Mouse (Mus musculus): ENCODE measurements at regions not wholly inside any gene's neighbourhood (a gene's known extent, or its start where the extent isn't known, plus 50 kb on each side); places are given as distances from the start of the nearest gene placed in this dataset.

DNA sequence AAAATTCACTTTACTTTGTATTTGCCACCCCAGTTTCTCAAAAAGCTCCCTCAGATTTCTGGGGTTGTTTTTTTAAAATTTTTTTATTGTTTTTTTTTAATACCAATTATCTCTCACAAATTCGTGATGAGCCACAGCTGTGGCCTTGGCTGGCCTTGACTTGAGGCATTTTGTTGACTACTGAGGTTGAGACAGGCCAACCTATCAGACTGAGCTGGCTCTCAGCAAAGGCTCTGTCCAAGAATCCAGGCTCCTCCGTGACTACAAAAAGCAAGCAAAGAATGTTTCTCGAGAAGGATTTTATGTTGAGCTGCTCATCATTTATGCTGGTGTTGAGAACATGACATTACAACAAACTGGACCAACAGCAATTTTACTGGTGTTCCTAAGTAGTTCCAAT lies 244.6 kb upstream of the Rasgrp1 start:
- no peak for ATAC-seq (ENCODE audit: low FRiP score, low TSS enrichment)
- Histone ChIP-seq H3K4me3 (ENCODE audit: low read length) (no peak overlapping the region), H3K9me3 (ENCODE audit: control insufficient read depth, low read length) (no peaks in the 10 kb centered on the region), H3K4me2 (replicated peaks; ENCODE audit: low read depth, low read length) (no peak overlapping the region), H3K36me3 (ENCODE audit: control insufficient read depth, insufficient read depth, low read length) (no peaks in the 10 kb centered on the region), H3K9ac (ENCODE audit: low read depth, low read length) (no peak overlapping the region), H3K4me1 (ENCODE audit: control insufficient read depth, insufficient read depth, low read length) (no peaks in the 10 kb centered on the region), H3K27ac (ENCODE audit: low read depth, low read length) (no peak overlapping the region), H3K27me3 (ENCODE audit: control insufficient read depth, insufficient read depth, low read length) (no peaks in the 10 kb centered on the region)
- 65% methylated on average over 3 of the region's 3 CpGs for WGBS

DNA sequence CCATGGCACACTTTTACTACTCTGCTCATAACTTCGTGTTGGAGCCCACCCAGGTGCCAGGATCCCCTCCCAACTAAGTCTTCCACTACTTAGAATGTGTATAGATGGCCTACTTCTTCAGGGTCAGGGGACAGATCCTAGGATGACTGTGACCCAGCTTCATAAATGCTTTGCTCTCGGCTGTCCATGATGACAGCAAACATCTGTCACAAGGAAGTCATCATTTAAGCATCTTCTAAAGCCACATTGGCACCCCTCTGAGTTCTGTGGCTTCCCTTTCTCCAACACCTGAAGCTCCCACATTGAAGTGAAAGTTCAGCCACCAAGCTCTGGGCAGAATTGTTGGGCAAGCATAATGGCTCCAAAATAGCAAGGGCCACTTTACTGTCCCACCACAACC lies 252.2 kb upstream of the Rasgrp1 start:
- Histone ChIP-seq H3K4me1 (ENCODE audit: control insufficient read depth, insufficient read depth, low read length) (no peaks in the 10 kb centered on the region), H3K4me3 (ENCODE audit: low read length) (no peak overlapping the region), H3K27me3 (ENCODE audit: control insufficient read depth, insufficient read depth, low read length) (no peaks in the 10 kb centered on the region), H3K27ac (ENCODE audit: low read depth, low read length) (no peak overlapping the region), H3K9me3 (ENCODE audit: control insufficient read depth, low read length) (no peaks in the 10 kb centered on the region), H3K36me3 (ENCODE audit: control insufficient read depth, insufficient read depth, low read length) (no peaks in the 10 kb centered on the region), H3K4me2 (replicated peaks; ENCODE audit: low read depth, low read length) (no peak overlapping the region), H3K9ac (ENCODE audit: low read depth, low read length) (no peak overlapping the region)
- no peak for ATAC-seq (ENCODE audit: low FRiP score, low TSS enrichment)
- WGBS: 63% methylated on average over 2 of the region's 2 CpGs

DNA sequence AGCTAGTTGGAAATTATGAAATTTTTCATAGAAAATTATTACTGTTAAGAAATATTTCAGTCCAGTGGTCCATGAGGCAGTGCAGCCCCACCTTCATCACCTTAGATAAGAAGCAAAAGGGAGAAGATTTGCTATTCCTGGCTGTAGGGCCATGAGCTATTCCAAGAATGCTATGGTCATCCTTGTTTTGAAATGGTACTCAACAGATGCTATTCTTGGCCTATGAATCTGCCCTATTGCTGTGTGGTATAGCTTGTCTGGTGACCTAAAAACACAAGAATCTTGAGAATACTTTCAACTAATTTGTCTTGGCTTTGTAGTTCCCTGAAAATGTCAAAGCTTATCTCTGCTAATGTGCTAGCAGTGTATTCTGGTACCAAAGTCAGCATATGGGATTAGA lies 254.8 kb upstream of the Rasgrp1 start:
- H3K27ac ChIP-seq (ENCODE audit: low read depth, low read length): no peak overlapping the region
- H3K4me3 ChIP-seq (ENCODE audit: low read length): no peak overlapping the region
- ATAC-seq (ENCODE audit: low FRiP score, low TSS enrichment): no peak
- H3K4me1 ChIP-seq (ENCODE audit: control insufficient read depth, insufficient read depth, low read length): no peaks in the 10 kb centered on the region
- H3K27me3 ChIP-seq (ENCODE audit: control insufficient read depth, insufficient read depth, low read length): no peaks in the 10 kb centered on the region; the same call in 1 of the 2 replicates
- H3K4me2 ChIP-seq (replicated peaks; ENCODE audit: low read depth, low read length): no peak overlapping the region
- no peaks in the 10 kb centered on the region for H3K36me3 ChIP-seq (ENCODE audit: control insufficient read depth, insufficient read depth, low read length)
- H3K9me3 ChIP-seq (ENCODE audit: control insufficient read depth, low read length): no peaks in the 10 kb centered on the region
- no peak overlapping the region for H3K9ac ChIP-seq (ENCODE audit: low read depth, low read length)

DNA sequence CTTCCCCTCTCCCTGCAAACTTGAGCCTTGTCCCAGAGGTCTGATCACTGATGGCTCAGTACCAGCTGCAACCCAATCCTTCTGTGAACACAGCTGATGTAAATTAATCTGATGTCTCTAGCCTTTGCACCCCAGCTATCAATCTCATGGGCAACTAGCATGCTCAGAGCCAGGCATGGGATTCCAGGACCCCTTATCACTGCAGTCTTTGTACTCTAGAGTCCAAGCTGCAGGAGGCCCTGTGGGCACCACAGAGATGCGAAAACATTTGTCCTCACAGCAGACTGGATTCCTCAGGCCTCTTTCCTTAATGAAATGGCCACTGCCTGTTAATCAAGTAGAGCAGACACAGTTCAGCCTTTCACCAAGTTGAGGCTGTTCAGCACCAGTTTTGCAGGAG lies 272.0 kb upstream of the Rasgrp1 start:
- 39% methylated on average over 1 of the region's 1 CpGs for WGBS
- Histone ChIP-seq H3K9me3 (ENCODE audit: control insufficient read depth, low read length) (no peaks in the 10 kb centered on the region), H3K27me3 (ENCODE audit: control insufficient read depth, insufficient read depth, low read length) (no peaks in the 10 kb centered on the region), H3K27ac (ENCODE audit: low read depth, low read length) (no peak overlapping the region), H3K36me3 (ENCODE audit: control insufficient read depth, insufficient read depth, low read length) (no peaks in the 10 kb centered on the region), H3K4me3 (ENCODE audit: low read length) (no peak overlapping the region), H3K4me2 (replicated peaks; ENCODE audit: low read depth, low read length) (no peak overlapping the region), H3K4me1 (ENCODE audit: control insufficient read depth, insufficient read depth, low read length) (0 out of 2 replicates have a peak, but pooled peaks cover 3% of the 10 kb centered on the region), H3K9ac (ENCODE audit: low read depth, low read length) (no peak overlapping the region)
- 0 out of 2 replicates have a peak, but pooled peaks have one; percentile 43 for ATAC-seq (ENCODE audit: low FRiP score, low TSS enrichment)

DNA sequence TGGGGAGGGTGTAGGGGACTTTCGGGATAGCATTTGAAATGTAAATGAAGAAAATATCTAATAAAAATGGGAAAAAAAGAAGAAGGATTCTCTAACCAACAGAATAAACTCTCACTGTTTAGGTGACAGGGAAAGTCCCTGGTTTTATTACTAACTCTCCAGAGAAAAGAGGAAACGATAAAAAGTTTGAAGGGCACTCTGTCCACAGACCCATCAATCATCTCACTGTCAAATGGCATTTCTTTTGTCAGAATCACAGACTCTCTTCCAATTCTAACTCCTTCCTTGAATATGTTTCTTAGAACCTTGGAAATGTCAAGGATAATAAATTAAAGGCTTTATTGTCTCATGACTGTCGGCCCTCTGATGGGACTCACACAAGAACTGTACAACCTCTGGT lies 275.3 kb upstream of the Rasgrp1 start:
- Histone ChIP-seq H3K4me3 (ENCODE audit: low read length) (no peak overlapping the region), H3K4me1 (ENCODE audit: control insufficient read depth, insufficient read depth, low read length) (0 out of 2 replicates have a peak, but pooled peaks cover 3% of the 10 kb centered on the region), H3K27me3 (ENCODE audit: control insufficient read depth, insufficient read depth, low read length) (no peaks in the 10 kb centered on the region), H3K4me2 (replicated peaks; ENCODE audit: low read depth, low read length) (no peak overlapping the region), H3K27ac (ENCODE audit: low read depth, low read length) (no peak overlapping the region), H3K9me3 (ENCODE audit: control insufficient read depth, low read length) (no peaks in the 10 kb centered on the region), H3K36me3 (ENCODE audit: control insufficient read depth, insufficient read depth, low read length) (no peaks in the 10 kb centered on the region), H3K9ac (ENCODE audit: low read depth, low read length) (no peak overlapping the region)
- 76% methylated on average over 3 of the region's 3 CpGs for WGBS
- no peak for ATAC-seq (ENCODE audit: low FRiP score, low TSS enrichment)

DNA sequence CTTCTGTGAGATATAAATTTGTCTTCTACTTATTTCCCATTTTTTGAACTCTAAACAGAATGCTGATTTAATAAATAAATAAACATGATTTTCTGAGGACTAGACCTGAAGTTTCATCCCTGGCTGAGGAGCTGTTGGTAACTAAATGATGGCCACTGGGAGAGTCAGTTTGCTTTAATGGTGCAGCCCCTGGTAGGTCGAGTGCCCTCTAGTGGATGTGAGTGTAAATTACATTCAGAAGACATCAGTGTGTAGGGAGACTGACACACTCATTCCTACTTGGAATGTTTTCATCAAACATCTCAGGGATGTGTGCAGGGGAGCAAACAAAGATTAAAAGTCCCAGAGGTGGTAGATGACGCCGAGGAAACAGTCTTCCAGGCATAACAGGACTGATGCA lies 281.2 kb upstream of the Rasgrp1 start:
- Histone ChIP-seq H3K4me3 (ENCODE audit: low read length) (no peak overlapping the region), H3K4me2 (replicated peaks; ENCODE audit: low read depth, low read length) (no peak overlapping the region), H3K9me3 (ENCODE audit: control insufficient read depth, low read length) (no peaks in the 10 kb centered on the region), H3K36me3 (ENCODE audit: control insufficient read depth, insufficient read depth, low read length) (no peaks in the 10 kb centered on the region), H3K27me3 (ENCODE audit: control insufficient read depth, insufficient read depth, low read length) (no peaks in the 10 kb centered on the region), H3K9ac (ENCODE audit: low read depth, low read length) (no peak overlapping the region), H3K27ac (ENCODE audit: low read depth, low read length) (no peak overlapping the region), H3K4me1 (ENCODE audit: control insufficient read depth, insufficient read depth, low read length) (no peaks in the 10 kb centered on the region)
- ATAC-seq (ENCODE audit: low FRiP score, low TSS enrichment): no peak
- 46% methylated on average over 3 of the region's 3 CpGs for WGBS

DNA sequence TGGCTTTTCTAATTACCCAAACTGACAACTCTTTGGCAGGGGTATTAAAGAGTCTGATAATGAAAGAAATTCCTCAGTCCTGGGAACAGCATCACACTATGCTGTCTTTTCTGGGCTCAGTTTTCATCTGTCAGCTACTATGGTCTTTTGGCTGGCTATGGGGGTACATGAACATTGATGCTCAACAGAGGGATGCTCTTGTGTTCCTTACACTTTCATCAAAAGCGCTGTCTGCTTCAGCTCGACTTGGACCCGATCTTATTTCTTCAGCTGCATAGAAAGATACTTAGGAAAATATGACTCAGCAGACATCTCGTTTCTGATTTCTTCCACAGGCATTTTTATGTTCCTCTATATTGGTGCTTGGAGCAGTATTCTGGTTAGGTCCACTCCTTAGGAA lies 292.1 kb upstream of the Rasgrp1 start:
- H3K4me2 ChIP-seq (replicated peaks; ENCODE audit: low read depth, low read length): no peak overlapping the region
- H3K36me3 ChIP-seq (ENCODE audit: control insufficient read depth, insufficient read depth, low read length): no peaks in the 10 kb centered on the region
- no peak for ATAC-seq (ENCODE audit: low FRiP score, low TSS enrichment)
- H3K27me3 ChIP-seq (ENCODE audit: control insufficient read depth, insufficient read depth, low read length): no peaks in the 10 kb centered on the region
- H3K9me3 ChIP-seq (ENCODE audit: control insufficient read depth, low read length): no peaks in the 10 kb centered on the region
- WGBS: 79% methylated on average over 4 of the region's 4 CpGs
- no peak overlapping the region for H3K9ac ChIP-seq (ENCODE audit: low read depth, low read length)
- no peaks in the 10 kb centered on the region for H3K4me1 ChIP-seq (ENCODE audit: control insufficient read depth, insufficient read depth, low read length)
- H3K4me3 ChIP-seq (ENCODE audit: low read length): no peak overlapping the region
- H3K27ac ChIP-seq (ENCODE audit: low read depth, low read length): no peak overlapping the region

DNA sequence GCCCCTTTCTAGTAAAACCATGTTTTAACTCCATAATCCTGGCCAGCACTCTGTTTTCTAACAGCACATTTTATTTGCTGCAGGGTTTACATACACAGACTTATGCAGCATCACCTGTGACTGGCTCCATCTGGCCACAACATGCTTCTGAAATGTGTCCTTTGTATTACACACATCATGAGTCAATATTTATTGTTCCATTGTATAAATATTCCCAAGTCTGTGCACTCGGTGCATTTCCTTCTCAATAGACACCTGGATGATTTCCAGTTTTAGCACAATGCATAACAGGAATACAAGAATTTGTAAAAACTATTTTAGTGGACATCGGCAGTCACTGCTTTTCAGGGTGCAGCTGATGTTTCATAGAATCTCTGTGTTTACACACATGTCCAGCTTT lies 294.6 kb upstream of the Rasgrp1 start:
- Histone ChIP-seq H3K36me3 (ENCODE audit: control insufficient read depth, insufficient read depth, low read length) (no peaks in the 10 kb centered on the region), H3K4me1 (ENCODE audit: control insufficient read depth, insufficient read depth, low read length) (no peaks in the 10 kb centered on the region), H3K27me3 (ENCODE audit: control insufficient read depth, insufficient read depth, low read length) (no peaks in the 10 kb centered on the region), H3K4me3 (ENCODE audit: low read length) (no peak overlapping the region), H3K9ac (ENCODE audit: low read depth, low read length) (no peak overlapping the region), H3K27ac (ENCODE audit: low read depth, low read length) (no peak overlapping the region), H3K9me3 (ENCODE audit: control insufficient read depth, low read length) (no peaks in the 10 kb centered on the region), H3K4me2 (replicated peaks; ENCODE audit: low read depth, low read length) (no peak overlapping the region)
- 60% methylated on average over 2 of the region's 2 CpGs for WGBS
- ATAC-seq (ENCODE audit: low FRiP score, low TSS enrichment): no peak

DNA sequence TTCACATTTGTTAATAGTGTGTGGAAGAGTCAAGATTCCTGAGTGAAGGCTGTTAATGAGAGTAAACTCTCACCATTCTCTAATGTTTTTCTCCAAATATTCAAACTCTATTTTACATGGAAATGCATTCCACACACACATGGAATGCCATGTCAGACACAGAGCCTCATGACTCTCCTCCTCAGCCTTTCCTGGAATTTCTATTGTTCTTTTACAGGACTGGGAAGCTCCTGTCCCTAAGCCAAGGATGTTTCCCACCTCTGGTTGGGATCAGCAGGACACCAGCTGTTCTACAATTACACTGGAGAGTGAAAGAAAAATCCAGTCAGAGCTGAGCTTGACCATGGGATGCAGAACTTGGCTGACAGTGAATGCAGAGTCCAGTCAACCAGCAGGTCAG lies 309.3 kb upstream of the Rasgrp1 start:
- H3K36me3 ChIP-seq (ENCODE audit: control insufficient read depth, insufficient read depth, low read length): no peaks in the 10 kb centered on the region
- H3K4me3 ChIP-seq (ENCODE audit: low read length): no peak overlapping the region
- H3K27ac ChIP-seq (ENCODE audit: low read depth, low read length): no peak overlapping the region
- H3K9ac ChIP-seq (ENCODE audit: low read depth, low read length): no peak overlapping the region
- no peak for ATAC-seq (ENCODE audit: low FRiP score, low TSS enrichment)
- H3K4me1 ChIP-seq (ENCODE audit: control insufficient read depth, insufficient read depth, low read length): no peaks in the 10 kb centered on the region
- no peak overlapping the region for H3K4me2 ChIP-seq (replicated peaks; ENCODE audit: low read depth, low read length)
- no peaks in the 10 kb centered on the region for H3K27me3 ChIP-seq (ENCODE audit: control insufficient read depth, insufficient read depth, low read length)
- H3K9me3 ChIP-seq (ENCODE audit: control insufficient read depth, low read length): no peaks in the 10 kb centered on the region

DNA sequence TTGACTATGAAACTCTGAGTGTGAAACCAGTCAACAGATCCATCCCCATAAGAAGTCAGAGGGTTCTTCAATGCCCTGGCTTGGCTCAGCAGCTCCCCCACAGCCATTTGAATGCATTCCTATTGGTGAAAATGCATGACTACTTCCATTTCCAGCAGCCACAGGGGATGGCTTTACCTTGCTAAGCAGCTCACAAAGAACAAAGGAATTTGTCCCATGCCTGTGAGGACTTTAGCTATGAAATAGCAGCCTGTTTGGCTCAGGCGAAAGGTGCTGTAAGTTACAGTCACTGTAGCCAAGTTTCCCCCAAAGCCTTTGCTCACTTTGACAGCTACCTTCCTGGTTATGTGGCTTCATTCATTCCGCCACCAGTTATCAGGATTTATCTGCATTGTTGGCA lies 309.8 kb upstream of the Rasgrp1 start:
- no peaks in the 10 kb centered on the region for H3K36me3 ChIP-seq (ENCODE audit: control insufficient read depth, insufficient read depth, low read length)
- H3K4me2 ChIP-seq (replicated peaks; ENCODE audit: low read depth, low read length): no peak overlapping the region
- H3K9me3 ChIP-seq (ENCODE audit: control insufficient read depth, low read length): no peaks in the 10 kb centered on the region
- H3K9ac ChIP-seq (ENCODE audit: low read depth, low read length): no peak overlapping the region
- 60% methylated on average over 2 of the region's 2 CpGs for WGBS
- no peaks in the 10 kb centered on the region for H3K27me3 ChIP-seq (ENCODE audit: control insufficient read depth, insufficient read depth, low read length)
- no peak for ATAC-seq (ENCODE audit: low FRiP score, low TSS enrichment)
- H3K4me1 ChIP-seq (ENCODE audit: control insufficient read depth, insufficient read depth, low read length): no peaks in the 10 kb centered on the region
- H3K27ac ChIP-seq (ENCODE audit: low read depth, low read length): no peak overlapping the region
- H3K4me3 ChIP-seq (ENCODE audit: low read length): no peak overlapping the region
